Mouse (Mus musculus): Measurements from ENCODE around the gene Tmub1.

DNA sequence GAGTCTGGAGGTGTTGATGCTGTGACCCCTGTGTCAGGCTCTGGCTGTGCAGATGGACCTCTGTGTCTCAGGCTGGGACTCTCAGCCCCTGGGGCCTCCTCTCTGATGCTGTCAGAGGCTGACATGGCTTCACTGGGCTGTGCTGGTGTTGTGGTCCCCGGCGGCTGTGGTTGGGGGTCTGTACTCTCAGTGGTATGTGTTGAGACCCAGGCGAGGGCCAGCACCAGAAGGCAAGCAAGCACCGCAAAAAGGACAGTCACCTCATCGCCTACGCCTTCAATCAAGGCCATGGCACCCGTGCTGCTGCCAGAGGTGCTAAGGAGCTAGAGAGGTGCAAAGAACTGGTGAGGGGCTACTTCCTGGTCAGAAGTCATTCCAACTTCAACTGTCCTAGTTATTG lies 1.0 kb downstream of the Tmub1 start:
- no peak for TF ChIP-seq GATA1 (IDR thresholded peaks at IDR 0.05; ENCODE audit: low read length)
- no peak for TF ChIP-seq TAL1 (IDR thresholded peaks at IDR 0.05; ENCODE audit: low read length)
